Mouse (Mus musculus) lung, adult 2 months (tissue): ENCODE results near the gene Olfr1367. TPM values are rescaled to one million over a fixed set of nuclear protein-coding genes. Genes with fewer than 3 reads are reported as not detected.

Experiments used
- DNase-seq: peaks from one replicate; pipeline ENCODE4 v3.0.0; 2022
- H3K4me1 ChIP-seq: fragments of 200-500 bp; 2 replicates; pipeline ENCODE4 v1.6.1; 2011; ENCODE audit warnings: low read length; ENCODE audit not compliant: control insufficient read depth, insufficient read depth
- H3K4me3 ChIP-seq: fragments of 200-500 bp; replicated peaks from 2 replicates; pipeline ENCODE3; 2011; ENCODE audit warnings: low read depth, mild to moderate bottlenecking, control low read depth, low read length; ENCODE audit errors: extremely low read depth
- CTCF ChIP-seq: fragments of 200-500 bp; IDR thresholded peaks from 2 replicates; pipeline ENCODE4 v1.5.1; 2011; ENCODE audit warnings: mild to moderate bottlenecking, low read length, control low read depth; ENCODE audit not compliant: insufficient read depth
- POLR2A ChIP-seq: fragments of 200-500 bp; IDR thresholded peaks from 2 replicates; pipeline ENCODE4 v1.6.1; 2011; ENCODE audit warnings: low read depth, mild to moderate bottlenecking, control low read depth, low read length, borderline replicate concordance; ENCODE audit errors: extremely low read depth
- WGBS: fragments of 180-500 bp; shearing (Covaris S2); methylation state at CpG from one replicate; pipeline ENCODE4 v1.1.7; 2018; 5-methylcytosine and 5-hydroxymethylcytosine counted together
- polyA plus RNA-seq: library from polyadenylated mRNA; depleted of rRNA; stranded (reverse); fragments of >200 nt; gene quantifications from 2 replicates; pipeline ENCODE4 v1.2.3, GENCODE M21; 2012

The Olfr1367 gene
- polyA plus RNA-seq, 1 experiment: not detected

DNA sequence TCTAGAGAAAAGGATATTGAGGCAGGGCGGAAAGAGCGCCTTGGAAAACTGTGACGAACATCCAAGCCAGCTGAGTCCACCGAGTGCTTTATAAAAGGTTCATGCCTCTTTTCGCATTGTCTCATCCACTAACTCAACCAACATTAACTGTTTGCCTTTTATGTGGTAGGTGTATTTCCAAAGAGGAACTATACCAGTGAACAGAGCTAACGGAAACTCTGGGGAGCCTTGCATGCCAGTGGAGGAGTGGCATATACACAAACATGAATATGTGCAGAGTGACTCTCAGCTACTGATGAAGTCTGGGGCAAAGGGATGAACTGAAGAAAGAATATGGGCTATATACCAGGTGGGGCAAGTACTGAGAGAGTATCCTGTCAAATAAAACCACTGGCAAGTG lies 23.3 kb upstream of the Olfr1367 start:
- no peak for TF ChIP-seq CTCF
- no peak for TF ChIP-seq POLR2A
- WGBS: 57% methylated on average over 6 of the region's 6 CpGs
- no peak overlapping the region for H3K4me3 ChIP-seq
- DNase-seq: no peak
- H3K4me1 ChIP-seq: peaks cover 3% of the 10 kb centered on the region

DNA sequence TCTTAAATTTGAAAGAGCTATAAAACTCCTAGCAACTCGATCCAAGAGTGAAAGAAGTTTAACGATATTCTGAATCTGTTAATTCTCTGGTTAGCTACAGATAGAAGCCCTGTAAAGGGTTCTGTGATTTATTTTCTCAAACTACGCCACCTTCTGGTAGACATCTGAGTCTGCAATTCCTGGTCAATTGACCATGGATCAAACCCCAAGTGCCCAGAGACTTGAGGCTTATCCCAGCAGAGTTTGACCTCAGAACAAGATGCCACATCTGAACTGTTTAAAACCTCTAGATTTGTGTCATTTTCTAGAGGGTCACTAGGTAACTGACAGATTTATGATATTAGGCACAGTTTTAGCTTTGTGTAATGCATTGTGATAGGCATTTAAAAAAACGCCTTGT lies 20.5 kb upstream of the Olfr1367 start:
- TF ChIP-seq POLR2A: no peak
- 0 out of 2 replicates have a peak, but pooled peaks have one; percentile 8 for TF ChIP-seq CTCF
- Histone ChIP-seq H3K4me3 (no peak overlapping the region), H3K4me1 (peaks cover 3% of the 10 kb centered on the region)
- 9% methylated on average over 4 of the region's 4 CpGs for WGBS
- no peak for DNase-seq

DNA sequence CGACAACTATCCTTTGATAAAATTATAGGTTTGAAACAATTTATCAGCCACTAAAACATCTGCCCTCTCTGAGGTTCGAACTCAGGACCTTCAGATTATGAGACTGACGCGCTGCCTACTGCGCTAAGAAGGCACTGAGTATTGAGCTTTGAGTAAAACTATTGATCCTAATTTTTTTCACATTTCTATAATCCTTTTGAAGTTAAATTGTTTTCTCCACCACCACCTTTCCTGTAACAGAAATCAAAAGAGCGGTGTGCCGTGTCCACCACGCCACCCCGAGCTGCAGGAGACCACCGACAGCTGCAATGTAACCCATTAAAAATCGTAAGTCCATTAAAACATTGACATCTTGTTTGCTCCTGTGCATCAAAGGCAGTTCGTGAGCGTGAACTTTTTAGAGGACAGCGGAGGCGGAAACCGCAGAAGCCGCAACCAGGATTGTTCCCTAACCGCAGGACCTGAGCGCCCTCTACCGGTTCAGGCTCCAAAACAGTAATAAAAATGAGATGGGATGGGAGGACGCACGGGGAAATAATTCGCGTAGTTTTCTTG lies 20.0 kb upstream of the Olfr1367 start:
- WGBS: under 1% methylated on average over 24 of the region's 24 CpGs
- peak; percentile 77 for DNase-seq

DNA sequence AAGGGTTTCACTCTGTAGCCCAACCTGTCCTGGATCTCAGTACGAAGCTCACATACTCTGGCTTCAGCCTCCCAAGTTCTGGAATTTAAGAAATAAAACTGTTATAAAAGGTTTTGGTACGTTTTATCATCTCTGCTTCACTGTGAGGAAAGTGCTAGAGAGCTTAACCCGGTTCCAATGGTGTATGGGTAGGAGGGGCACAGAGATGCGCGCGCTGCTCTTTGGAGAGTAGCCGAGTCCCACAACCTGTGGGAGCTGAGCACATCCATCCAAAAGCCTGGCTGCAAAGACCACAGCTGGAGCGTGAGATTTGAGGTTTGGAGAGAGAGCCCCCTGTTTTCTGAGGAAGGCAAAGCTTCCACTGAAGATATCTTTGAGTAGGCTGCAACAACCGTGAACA lies 19.3 kb upstream of the Olfr1367 start:
- no peak overlapping the region for H3K4me3 ChIP-seq
- H3K4me1 ChIP-seq: peaks cover 3% of the 10 kb centered on the region
- DNase-seq: no peak
- TF ChIP-seq CTCF: no peak
- TF ChIP-seq POLR2A: no peak
- WGBS: 1% methylated on average over 9 of the region's 9 CpGs

More for the DNA sequence above, 20.0 kb upstream of the Olfr1367 start:
- H3K4me3 ChIP-seq: peak overlapping the region; percentile 93
- peaks cover 3% of the 10 kb centered on the region for H3K4me1 ChIP-seq
- TF ChIP-seq POLR2A (no peak), CTCF (peak; percentile 75)

DNA sequence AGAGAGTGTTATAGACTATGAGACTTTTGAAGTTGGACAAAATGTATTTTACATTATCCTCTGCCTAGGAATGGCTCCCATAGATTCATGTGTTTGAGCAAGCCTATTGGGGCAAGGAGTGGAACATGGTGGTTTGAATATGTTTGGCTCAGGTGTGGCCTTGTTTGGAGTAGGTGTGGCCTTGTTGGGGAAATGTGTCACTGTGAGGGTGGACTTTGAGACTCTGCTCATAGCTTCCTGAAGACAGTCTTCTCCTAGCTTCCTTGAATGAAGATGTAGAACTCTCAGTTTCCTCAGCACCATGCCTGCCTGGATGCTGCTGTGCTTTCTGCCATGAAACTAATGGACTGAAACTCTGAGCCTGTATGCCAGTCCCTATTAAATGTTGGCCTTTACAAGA lies 3.9 kb downstream of the Olfr1367 start:
- no peak for DNase-seq
- Histone ChIP-seq H3K4me3 (no peak overlapping the region), H3K4me1 (no peaks in the 10 kb centered on the region)
- TF ChIP-seq POLR2A: no peak
- TF ChIP-seq CTCF: no peak

DNA sequence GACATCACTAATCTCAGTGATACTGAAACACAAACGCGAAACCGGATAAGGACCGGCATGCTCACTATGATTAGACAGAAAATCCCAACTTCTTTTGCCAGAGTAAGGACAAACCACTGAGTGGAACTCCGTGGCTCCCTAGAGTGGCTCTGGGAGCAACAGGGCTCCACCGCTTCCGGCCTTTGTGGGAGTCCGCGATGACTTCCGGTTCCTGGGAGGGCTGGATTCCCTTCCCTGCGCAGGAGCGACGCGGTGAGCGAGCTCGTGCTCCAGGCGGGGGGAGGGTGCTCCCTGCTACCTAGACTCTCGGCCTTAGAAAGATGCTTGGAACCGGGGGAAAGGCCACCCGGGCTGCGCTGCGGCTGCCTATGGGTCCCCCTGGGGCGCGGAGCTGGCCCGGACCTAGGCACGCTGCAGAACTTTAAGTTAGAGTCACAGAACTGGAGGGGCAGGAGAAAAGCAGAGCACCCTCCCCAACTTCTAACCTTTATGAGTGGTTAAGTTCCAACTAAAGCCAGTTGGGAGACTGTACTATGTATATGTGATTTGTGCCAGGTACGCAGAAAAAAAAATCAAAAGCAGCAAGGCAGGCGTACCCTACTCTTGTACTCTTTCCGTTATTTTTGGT lies 16.0 kb downstream of the Olfr1367 start, which contains the start of gene Zscan12:
Gene Zscan12, plus strand, starts transcription at position 200 of the 628 bp plus-strand sequence.
- Histone ChIP-seq H3K4me3 (peak within 1 kb of the TSS; percentile 86), H3K4me1 (peaks cover 3% of the 10 kb centered on the region)
- under 1% methylated on average over 29 of the region's 29 CpGs for WGBS
- peak; percentile 86; the same call in 1 of the 2 replicates for TF ChIP-seq POLR2A
- TF ChIP-seq CTCF: no peak
- peak; percentile 82 for DNase-seq

DNA sequence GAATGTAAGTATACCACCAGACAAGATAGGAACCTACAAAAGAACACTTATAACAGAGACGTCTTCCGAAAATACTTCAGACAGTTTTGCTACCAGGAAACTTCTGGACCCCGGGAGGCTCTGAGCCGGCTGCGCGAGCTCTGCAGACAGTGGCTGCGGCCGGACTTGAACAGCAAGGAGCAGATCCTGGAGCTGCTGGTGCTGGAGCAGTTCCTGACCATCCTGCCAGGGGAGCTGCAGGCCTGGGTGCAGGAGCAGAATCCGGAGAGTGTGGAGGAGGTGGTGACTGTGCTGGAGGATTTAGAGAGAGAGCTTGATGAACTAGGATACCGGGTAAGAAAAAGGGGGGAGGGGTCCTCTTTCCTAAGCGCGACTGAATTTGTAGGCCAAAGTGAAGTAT lies 17.0 kb downstream of the Olfr1367 start:
- Histone ChIP-seq H3K4me3 (no peak overlapping the region), H3K4me1 (peaks cover 3% of the 10 kb centered on the region)
- 58% methylated on average over 12 of the region's 12 CpGs for WGBS
- DNase-seq: no peak
- TF ChIP-seq CTCF (no peak), POLR2A (no peak)

DNA sequence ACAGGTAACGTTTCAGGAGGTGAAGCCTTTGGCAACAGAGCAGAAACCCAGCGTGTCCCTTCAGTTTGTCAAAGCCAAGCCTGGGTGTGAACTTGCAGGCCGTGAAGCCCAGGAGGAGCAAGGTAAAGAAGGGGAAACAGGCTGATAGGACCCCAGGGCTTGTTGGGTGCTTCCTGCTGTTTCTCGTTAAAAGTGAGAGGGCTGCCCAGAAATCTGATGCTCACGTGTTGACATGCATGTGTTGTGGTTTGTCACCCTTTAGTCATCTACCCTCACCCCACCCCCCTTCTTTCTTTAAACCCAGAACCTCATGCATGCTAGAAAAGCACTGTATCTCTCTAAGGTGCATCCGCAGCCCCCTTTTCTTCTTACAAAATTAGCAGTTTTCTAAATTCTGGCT lies 19.9 kb downstream of the Olfr1367 start:
- no peak for DNase-seq
- TF ChIP-seq CTCF: no peak
- TF ChIP-seq POLR2A: no peak
- 61% methylated on average over 6 of the region's 6 CpGs for WGBS
- Histone ChIP-seq H3K4me1 (peaks cover 3% of the 10 kb centered on the region), H3K4me3 (no peak overlapping the region)

DNA sequence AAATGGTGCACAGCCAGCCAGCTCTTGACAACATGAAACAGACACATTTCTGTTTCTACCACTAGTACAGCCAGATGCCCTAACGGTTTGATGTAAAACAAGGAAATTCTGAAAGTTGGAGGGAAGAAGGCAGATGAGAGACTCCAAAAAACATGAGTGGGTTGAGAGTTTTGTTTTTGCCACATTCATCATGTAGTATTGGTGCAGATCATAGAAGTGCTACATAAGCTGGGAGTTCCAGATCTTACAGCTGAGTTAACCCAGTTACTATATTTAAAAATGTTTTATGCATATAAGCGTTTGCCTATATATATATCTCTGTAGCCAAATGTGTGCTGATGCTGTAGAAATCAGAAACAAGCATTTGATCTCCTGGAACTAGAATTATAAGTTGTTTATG lies 26.0 kb downstream of the Olfr1367 start:
- TF ChIP-seq POLR2A: no peak
- no peak for TF ChIP-seq CTCF
- 92% methylated on average over 2 of the region's 2 CpGs for WGBS
- H3K4me1 ChIP-seq: no peaks in the 10 kb centered on the region
- H3K4me3 ChIP-seq: no peak overlapping the region
- no peak for DNase-seq

DNA sequence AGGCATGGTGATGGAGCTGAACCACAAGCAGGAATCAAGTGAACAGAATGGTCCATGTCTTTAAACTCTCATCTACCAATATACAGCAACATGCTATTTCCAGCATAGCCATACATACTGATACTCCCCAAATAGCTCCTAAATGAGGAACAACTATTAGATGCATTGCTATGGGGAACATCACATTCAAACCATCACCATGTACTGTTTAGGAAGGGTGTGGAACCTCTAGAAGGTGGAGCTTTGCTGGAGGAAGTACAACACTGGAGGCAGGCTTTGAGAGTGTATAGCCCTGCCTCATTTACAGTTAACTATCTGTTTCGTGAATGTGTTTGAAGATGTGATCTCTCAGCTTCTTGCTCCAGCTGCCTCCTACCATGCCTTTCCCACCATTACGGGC lies 31.1 kb downstream of the Olfr1367 start:
- WGBS: 84% methylated on average over 2 of the region's 2 CpGs
- H3K4me3 ChIP-seq: no peak overlapping the region
- DNase-seq: no peak
- TF ChIP-seq CTCF (no peak), POLR2A (no peak)
- H3K4me1 ChIP-seq: no peaks in the 10 kb centered on the region

DNA sequence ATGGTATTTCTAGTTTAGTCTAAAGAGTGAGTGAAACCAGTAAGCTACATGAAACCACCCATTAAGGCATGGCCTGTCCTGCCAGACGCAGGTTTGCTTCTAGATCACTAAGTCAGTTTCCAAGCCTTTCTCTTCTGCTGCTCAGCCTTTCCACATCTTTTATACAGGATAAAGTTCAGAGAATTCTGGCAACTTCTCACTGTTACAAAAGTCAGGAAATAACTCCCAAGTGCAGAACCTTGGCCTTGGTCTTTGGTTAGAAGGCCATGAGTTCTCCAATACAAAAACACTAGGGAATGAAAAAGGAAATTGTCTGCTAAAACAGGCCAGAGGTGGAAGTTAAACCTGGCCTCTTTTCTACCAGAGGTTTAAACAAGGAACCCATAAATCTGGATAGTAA lies 48.5 kb downstream of the Olfr1367 start:
- Histone ChIP-seq H3K4me1 (0 out of 2 replicates have a peak, but pooled peaks cover 4% of the 10 kb centered on the region), H3K4me3 (no peak overlapping the region)
- TF ChIP-seq CTCF (no peak), POLR2A (no peak)
- 98% methylated on average over 1 of the region's 1 CpGs for WGBS
- no peak for DNase-seq
